Mouse (Mus musculus) embryo, embryonic 10 days (tissue): ENCODE measurements at regions not wholly inside any gene's neighbourhood (a gene's known extent, or its start where the extent isn't known, plus 50 kb on each side); places are given as distances from the start of the nearest gene placed in this dataset.
A peak's percentile ranks its signal among the peaks of the same experiment; 100 is the strongest.

ENCODE experiments used
- DNase-seq: peaks from one replicate; pipeline ENCODE4 v3.0.0-alpha.2; 2015; ENCODE audit warnings: low spot score

- peak; percentile 34 for DNase-seq
Observed at GRCm38 (mm10) chr14:99366281-99366987, 67.9 kb downstream of the Klf5 start.

DNA sequence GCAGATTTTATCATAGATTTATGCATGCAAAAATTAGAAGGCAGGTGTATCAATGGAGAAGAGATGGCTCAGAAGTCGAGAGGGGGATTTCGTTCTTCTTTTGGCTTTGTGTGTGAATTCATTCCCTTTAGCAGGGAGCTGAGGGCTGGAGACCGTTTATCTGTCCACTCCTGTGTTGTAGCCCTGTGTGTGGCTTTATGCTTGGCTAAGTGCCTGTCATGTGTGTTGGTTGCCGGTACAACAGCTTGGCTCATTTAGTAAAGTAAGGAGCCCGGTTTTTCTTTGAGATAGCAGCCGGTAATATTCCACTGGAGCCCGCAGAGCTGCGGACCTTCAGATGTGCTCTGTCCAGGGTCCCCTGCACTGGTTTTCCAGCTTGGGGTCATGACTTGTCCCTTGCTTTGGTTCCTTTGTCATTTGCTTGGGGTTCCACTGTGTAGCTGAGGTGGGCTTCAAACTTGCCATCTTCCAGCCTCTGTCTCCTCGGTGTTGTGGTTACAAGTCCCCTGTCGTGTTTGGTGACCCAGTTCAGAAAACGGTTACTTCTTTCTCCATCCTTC, 68.6 kb downstream of the Klf5 start:
- DNase-seq: no peak

- no peak for DNase-seq
Observed at GRCm38 (mm10) chr14:99369366-99369765, 70.9 kb downstream of the Klf5 start.

DNA sequence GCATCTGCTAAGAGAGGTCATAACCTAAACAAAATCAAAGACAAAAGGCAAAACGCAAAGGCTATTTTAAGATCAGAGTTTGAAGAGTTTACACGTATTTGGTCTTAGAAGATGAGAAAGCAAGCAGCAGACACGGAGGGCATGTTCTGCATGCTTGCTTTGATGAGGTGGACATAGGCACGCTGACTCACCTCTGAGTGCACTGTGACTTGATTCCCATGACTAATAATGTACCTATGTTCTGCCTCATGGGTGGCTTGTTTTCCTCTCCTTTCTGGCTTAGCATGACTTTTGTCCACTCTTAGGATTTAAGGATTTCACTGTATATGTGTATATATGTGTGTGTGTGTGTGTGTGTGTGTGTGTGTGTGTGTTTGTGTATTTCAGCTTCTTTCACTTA, 75.2 kb downstream of the Klf5 start:
- DNase-seq: no peak

GRCm38 (mm10) chr14:99375040-99375610, 76.6 kb downstream of the Klf5 start:
- no peak for DNase-seq

GRCm38 (mm10) chr14:99376652-99377502, 78.4 kb downstream of the Klf5 start:
- DNase-seq: no peak

- no peak for DNase-seq
Observed at GRCm38 (mm10) chr14:99381262-99382017, 82.9 kb downstream of the Klf5 start.

DNA sequence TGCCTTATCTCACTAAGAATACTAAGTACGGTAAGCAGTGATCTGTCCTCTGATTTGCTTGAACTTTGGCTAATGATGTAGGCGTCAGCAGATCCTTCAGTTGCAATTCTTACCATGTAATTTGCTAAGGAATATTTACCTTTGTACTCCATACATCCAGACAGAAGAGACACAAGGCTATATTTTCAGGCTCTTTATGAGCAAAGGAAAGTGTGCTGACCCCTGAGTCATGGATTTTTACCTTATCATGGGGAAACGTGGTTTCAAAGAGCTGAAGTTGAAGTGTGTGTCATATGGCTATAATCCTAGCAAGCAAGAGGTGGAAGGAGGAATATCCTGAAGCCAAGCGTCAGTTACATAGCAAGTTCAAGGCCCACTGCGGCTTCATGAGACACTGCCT, 83.6 kb downstream of the Klf5 start:
- DNase-seq: no peak

DNA sequence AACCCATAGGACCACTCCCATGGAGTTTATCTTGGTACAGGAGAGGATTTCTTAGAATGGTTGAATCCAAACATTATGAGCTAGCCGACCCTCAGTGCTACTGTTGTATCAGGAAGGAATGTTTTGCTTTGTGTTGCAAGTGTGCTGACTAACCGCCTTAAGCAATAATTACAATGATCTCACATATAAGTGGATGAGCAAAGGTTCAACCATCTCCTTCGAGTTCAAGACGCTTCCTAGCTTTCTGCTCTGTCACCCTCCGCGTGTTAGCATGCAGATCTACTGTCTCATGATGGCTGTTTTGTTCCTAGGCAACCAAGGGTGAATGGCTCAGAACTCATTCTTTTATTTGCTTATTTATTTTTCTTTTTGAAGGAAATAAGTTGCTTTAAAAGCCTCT, 84.7 kb downstream of the Klf5 start:
- DNase-seq: no peak

DNA sequence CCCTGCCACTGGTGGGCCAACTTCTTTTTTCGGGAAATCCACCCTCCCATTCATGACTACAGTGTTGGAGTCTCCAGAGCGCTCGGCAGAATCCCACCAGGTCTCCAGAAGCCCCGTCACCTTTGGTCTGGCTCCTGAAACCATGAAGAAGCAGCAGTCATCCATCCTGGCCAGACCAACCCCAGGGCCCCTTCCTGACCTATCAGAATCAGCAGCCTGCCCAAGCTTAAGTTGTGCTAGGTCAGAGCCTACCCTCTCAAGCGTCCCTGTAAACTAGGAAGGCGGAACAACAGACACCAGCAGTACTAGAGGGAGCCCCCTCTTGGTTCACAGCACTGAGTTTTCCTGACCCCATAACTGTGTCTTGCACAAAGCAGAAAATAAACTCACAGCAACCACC, 89.1 kb downstream of the Klf5 start:
- no peak for DNase-seq

DNA sequence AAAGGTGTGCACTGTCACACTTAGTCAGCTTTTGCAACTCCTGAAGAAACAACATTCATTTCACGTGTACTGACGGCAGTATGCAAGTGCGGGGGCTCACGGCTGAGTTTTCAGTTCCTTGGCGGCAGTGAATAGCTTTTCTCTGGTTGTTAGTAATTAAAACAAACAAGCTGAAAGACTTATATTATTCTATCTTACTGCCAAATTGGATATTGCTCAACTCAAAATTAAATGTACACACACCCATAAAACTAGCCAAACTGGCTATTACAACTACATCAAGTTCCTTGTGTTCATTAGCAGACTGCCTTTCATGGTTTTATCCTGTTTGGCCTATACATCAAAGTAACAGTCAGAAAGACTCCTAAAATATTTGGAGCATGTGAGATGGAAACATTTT, 90.8 kb downstream of the Klf5 start:
- no peak for DNase-seq

GRCm38 (mm10) chr14:99391700-99392099, 93.2 kb downstream of the Klf5 start:
- no peak for DNase-seq

DNA sequence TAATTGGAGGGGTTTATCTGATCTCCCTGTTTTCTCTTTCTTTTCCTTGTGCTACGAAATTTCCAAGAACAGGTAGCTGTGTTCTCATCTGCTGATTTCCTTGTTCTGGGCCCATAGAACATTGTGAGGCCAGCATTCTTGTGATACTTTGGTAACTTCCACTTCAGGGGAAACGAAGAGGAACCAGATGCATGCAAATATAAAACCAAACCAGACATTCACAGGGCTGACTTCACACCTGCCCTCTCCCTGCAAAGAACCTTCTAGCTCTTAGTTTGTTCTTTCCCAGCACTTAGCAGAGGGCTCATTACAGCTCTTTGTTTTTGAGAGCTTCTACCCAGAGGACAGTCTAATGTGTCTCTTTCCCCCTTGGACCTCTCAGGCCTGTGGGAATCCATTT, 94.3 kb downstream of the Klf5 start:
- no peak for DNase-seq

- DNase-seq: no peak
Observed at GRCm38 (mm10) chr14:99393611-99394010, 95.1 kb downstream of the Klf5 start.

DNA sequence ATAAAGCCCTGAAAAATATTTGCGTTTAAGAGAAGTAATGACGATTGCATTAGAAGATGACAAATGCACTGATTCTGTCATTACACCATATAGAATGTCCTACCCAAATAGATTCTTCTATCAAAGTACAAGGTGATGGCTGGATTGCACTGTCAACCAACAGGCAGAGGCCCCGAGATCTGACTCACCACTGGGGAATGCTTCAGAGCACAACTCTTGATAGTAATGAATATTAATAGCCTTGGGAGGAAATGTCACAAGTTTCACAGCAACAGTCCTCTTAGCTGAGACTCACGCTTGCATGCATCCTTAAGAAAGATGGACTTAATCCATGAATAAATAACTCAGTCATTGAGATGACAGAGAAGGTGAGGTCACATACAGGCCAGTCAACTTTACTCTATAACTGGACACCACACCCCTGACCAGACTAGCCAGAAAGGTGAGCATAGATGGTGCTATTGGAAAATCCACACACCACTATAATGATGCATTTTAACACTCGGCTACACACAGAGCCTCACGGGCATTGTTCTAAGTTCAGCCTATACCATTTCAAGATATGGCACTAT, 104.8 kb downstream of the Klf5 start:
- no peak for DNase-seq

DNA sequence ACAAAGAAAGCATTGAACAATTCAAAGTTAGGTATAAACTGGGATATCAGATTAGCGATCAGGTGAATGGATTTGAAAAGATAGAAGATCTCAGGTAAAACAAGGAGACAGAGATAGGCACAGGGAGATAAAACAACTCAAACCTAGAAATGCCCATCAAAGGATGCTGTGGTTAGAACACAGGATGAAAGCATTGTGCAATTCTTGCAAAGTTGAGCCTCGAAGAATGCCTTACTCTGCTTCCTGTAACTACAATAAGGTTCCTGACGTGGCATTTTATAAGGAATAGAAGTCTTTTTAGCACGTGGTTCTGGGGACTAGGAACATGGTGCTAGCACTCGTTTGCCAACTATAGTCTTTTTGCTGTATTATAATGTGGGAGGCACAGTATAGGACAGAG, 106.7 kb downstream of the Klf5 start:
- no peak for DNase-seq

GRCm38 (mm10) chr14:99411835-99412234, 113.3 kb downstream of the Klf5 start:
- no peak for DNase-seq

- no peak for DNase-seq
Observed at GRCm38 (mm10) chr14:99416169-99416568, 117.7 kb downstream of the Klf5 start.

- no peak for DNase-seq
Observed at GRCm38 (mm10) chr14:99418970-99419369, 120.5 kb downstream of the Klf5 start.

- DNase-seq: no peak
Observed at GRCm38 (mm10) chr14:99423334-99423733, 124.8 kb downstream of the Klf5 start.

- no peak for DNase-seq
Observed at GRCm38 (mm10) chr14:99427049-99427448, 128.6 kb downstream of the Klf5 start.

GRCm38 (mm10) chr14:99430323-99430722, 131.8 kb downstream of the Klf5 start:
- no peak for DNase-seq
